Mouse (Mus musculus): ENCODE measurements around the gene Rtn4.

DNA sequence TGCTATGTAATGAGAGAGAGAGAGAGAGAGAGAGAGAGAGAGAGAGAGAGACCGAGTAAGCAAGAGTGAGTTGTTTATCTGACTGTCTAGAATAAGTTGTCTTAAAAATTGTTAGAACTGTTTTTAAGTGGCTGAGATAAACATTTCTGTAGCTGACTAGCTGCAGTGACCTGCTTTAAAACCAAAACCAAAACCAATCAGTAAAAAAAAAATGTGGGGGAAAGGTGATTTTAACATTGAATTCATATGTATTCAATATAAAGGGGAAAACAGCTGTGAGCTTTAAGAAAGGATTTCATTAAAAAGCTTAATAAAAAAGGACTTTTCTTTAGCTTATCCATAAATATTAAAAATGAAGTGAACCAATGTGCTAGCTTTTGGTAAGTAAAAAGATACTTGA is 26.9 kb downstream of the Rtn4 start:
- TF ChIP-seq GATA1 (IDR thresholded peaks at IDR 0.05; ENCODE audit: low read length) (no peak), TAL1 (IDR thresholded peaks at IDR 0.05; ENCODE audit: low read length) (no peak)
